Mouse (Mus musculus) heart, adult 2 months (tissue): ENCODE results near the gene Pla2g3. TPM values are rescaled to one million over a fixed set of nuclear protein-coding genes. Genes with fewer than 3 reads are reported as not detected.

ENCODE experiments used
- DNase-seq, 2 experiments: peaks; one replicate each; pipeline ENCODE4 v3.0.0; 2021
- H3K27ac ChIP-seq: fragments of 200-600 bp; 2 replicates; pipeline ENCODE4 v1.8.1; 2022
- H3K27me3 ChIP-seq: fragments of 200-500 bp; 2 replicates; pipeline ENCODE4 v1.6.1; 2012; ENCODE audit warnings: mild to moderate bottlenecking, low read length, inconsistent platforms, mixed read lengths; ENCODE audit not compliant: control insufficient read depth, insufficient read depth
- H3K36me3 ChIP-seq: fragments of 200-500 bp; 2 replicates; pipeline ENCODE4 v1.6.1; 2012; ENCODE audit warnings: low read length, inconsistent platforms; ENCODE audit not compliant: control insufficient read depth, insufficient read depth
- H3K4me1 ChIP-seq: fragments of 200-500 bp; 2 replicates; pipeline ENCODE4 v1.6.1; 2011; ENCODE audit warnings: low read length; ENCODE audit not compliant: control insufficient read depth, insufficient read depth
- H3K4me3 ChIP-seq: fragments of 200-600 bp; 2 replicates; pipeline ENCODE4 v1.8.1; 2022
- H3K79me2 ChIP-seq: fragments of 200-500 bp; replicated peaks from 2 replicates; pipeline ENCODE4 v1.6.1; 2012; ENCODE audit warnings: mild to moderate bottlenecking, inconsistent platforms, low read length, moderate library complexity, mixed read lengths; ENCODE audit not compliant: control insufficient read depth, insufficient read depth
- H3K9ac ChIP-seq: fragments of 200-500 bp; 2 replicates; pipeline ENCODE4 v1.6.1; 2012; ENCODE audit warnings: low read depth, mild to moderate bottlenecking, control low read depth, inconsistent platforms, low read length, mixed read lengths
- CTCF ChIP-seq: fragments of 200-600 bp; IDR thresholded peaks from 2 replicates; pipeline ENCODE4 v1.8.1; 2022; ENCODE audit warnings: antibody characterized with exemption, mild to moderate bottlenecking, moderate library complexity
- EP300 ChIP-seq: fragments of 200-500 bp; IDR thresholded peaks from 2 replicates; pipeline ENCODE4 v1.6.1; 2011; ENCODE audit warnings: low read depth, low read length, control low read depth; ENCODE audit not compliant: insufficient read depth
- POLR2A ChIP-seq: fragments of 200-500 bp; IDR thresholded peaks from 2 replicates; pipeline ENCODE4 v1.6.1; 2011; ENCODE audit warnings: mild to moderate bottlenecking, low read depth, low read length, control low read depth; ENCODE audit not compliant: insufficient read depth
- WGBS: fragments of 180-500 bp; shearing (Covaris S2); methylation state at CpG from one replicate; pipeline ENCODE4 v1.1.7; 2018; 5-methylcytosine and 5-hydroxymethylcytosine counted together
- intact Hi-C: fragments of 180-260 bp; cut with DNase I; formaldehyde crosslinking; loops from one replicate; pipeline ENCODE4 v1.15.1; 2025
- polyA plus RNA-seq: library from polyadenylated mRNA; depleted of rRNA; stranded (reverse); fragments of >200 nt; gene quantifications from 2 replicates; pipeline ENCODE4 v1.2.3, GENCODE M21; 2012
- total RNA-seq, 2 experiments: library from RNA; stranded (reverse); gene quantifications; 2 replicates each; pipeline ENCODE4 v1.2.3; 2021

Pla2g3 gene
- total and polyA plus RNA-seq, 3 experiments: 0.09 to 0.25 TPM; not detected in 1

DNA sequence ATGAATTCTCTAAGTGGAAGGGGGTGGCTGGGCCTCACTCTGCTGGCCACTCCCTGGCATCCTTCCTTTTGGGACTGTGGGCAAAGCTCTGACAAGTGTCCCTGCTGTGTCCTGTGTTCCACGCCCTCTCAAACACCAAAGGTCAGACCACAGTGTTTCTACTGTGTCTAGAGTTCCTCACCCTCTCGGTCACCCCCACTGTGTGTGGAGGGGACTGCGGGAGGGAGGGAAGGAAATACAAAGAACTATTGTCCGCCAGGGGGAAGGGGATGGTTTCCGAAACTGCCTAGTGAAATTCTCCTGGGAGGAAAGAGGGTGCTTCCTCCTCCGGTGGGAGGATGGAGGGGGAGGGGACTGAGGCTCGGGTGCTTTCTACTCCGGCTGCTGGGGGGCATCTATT is 46.9 kb downstream of the Pla2g3 start:
- Histone ChIP-seq H3K36me3 (peaks cover 3% of the 10 kb centered on the region; the same call in 1 of the 2 replicates), H3K27me3 (no peaks in the 10 kb centered on the region), H3K4me3 (peak overlapping the region; percentile 81; the same call in 1 of the 2 replicates), H3K27ac (peak overlapping the region; percentile 93), H3K4me1 (peaks cover 9% of the 10 kb centered on the region), H3K9ac (peak overlapping the region; percentile 1), H3K79me2 (no peaks in the 10 kb centered on the region)
- WGBS: 9% methylated on average over 8 of the region's 8 CpGs
- TF ChIP-seq CTCF (no peak), EP300 (0 out of 2 replicates have a peak, but pooled peaks have one; percentile 4), POLR2A (no peak)
- DNase-seq: no peak
- intact Hi-C loops: loop anchor here (1.0 to 10.0 kb wide), 5 partner anchors 38 to 380 kb away; partner anchors contain the start of genes Morc2a and Slc35e4

- H3K4me1 ChIP-seq: peaks cover 9% of the 10 kb centered on the region
- H3K79me2 ChIP-seq: no peaks in the 10 kb centered on the region
- under 1% methylated on average over 36 of the region's 36 CpGs for WGBS
- H3K27me3 ChIP-seq: no peaks in the 10 kb centered on the region
- intact Hi-C loops: loop anchor here (1.0 to 10.0 kb wide), 5 partner anchors 38 to 379 kb away; partner anchors contain the start of genes Morc2a and Slc35e4
- peak overlapping the region; percentile 93 for H3K27ac ChIP-seq
- TF ChIP-seq CTCF (peak; percentile 97; the same call in 1 of the 2 replicates), EP300 (peak; percentile 76), POLR2A (peak; percentile 72)
- H3K9ac ChIP-seq: peak overlapping the region; percentile 78
- H3K36me3 ChIP-seq: peaks cover 3% of the 10 kb centered on the region; the same call in 1 of the 2 replicates
- peak overlapping the region; percentile 81 for H3K4me3 ChIP-seq
- peak; percentile 96 to 97 for DNase-seq
Measured at GRCm38 (mm10) chr11:3535406-3535986, 47.4 kb downstream of the Pla2g3 start.

GRCm38 (mm10) chr11:3536082-3536481 is 48.0 kb downstream of the Pla2g3 start:
- TF ChIP-seq POLR2A: no peak
- TF ChIP-seq CTCF: no peak
- TF ChIP-seq EP300: no peak

GRCm38 (mm10) chr11:3536745-3537333 is 48.8 kb downstream of the Pla2g3 start:
- DNase-seq: peak in 1 of 2 experiments; percentile 31
- Histone ChIP-seq H3K4me1 (peaks cover 9% of the 10 kb centered on the region), H3K79me2 (no peaks in the 10 kb centered on the region), H3K27me3 (no peaks in the 10 kb centered on the region), H3K9ac (peak overlapping the region; percentile 2), H3K4me3 (peak overlapping the region; percentile 81), H3K27ac (peak overlapping the region; percentile 93), H3K36me3 (peaks cover 3% of the 10 kb centered on the region; the same call in 1 of the 2 replicates)
- intact Hi-C loops: loop anchor here (5.0 to 10.0 kb wide), 3 partner anchors 110 to 378 kb away; partner anchors contain the start of genes Morc2a and Slc35e4
- WGBS: 69% methylated on average over 5 of the region's 5 CpGs
- no peak for TF ChIP-seq CTCF
- TF ChIP-seq POLR2A: no peak

More at GRCm38 (mm10) chr11:3536082-3536481, 48.0 kb downstream of the Pla2g3 start:
- Histone ChIP-seq H3K4me1 (peaks cover 9% of the 10 kb centered on the region), H3K27me3 (no peaks in the 10 kb centered on the region), H3K79me2 (no peaks in the 10 kb centered on the region), H3K4me3 (peak overlapping the region; percentile 81), H3K36me3 (peaks cover 3% of the 10 kb centered on the region; the same call in 1 of the 2 replicates), H3K27ac (peak overlapping the region; percentile 93), H3K9ac (peak overlapping the region; percentile 78)
- intact Hi-C loops: loop anchor here (5.0 to 10.0 kb wide), 3 partner anchors 111 to 379 kb away; partner anchors contain the start of genes Morc2a and Slc35e4
- no peak for DNase-seq
- WGBS: 12% methylated on average over 5 of the region's 5 CpGs

- peak overlapping the region; percentile 93 for H3K27ac ChIP-seq
- 49% methylated on average over 3 of the region's 3 CpGs for WGBS
- peak overlapping the region; percentile 81 for H3K4me3 ChIP-seq
Measured at GRCm38 (mm10) chr11:3537711-3538110, 49.6 kb downstream of the Pla2g3 start.

More at GRCm38 (mm10) chr11:3537711-3538110, 49.6 kb downstream of the Pla2g3 start:
- Histone ChIP-seq H3K4me1 (peaks cover 9% of the 10 kb centered on the region), H3K9ac (peak overlapping the region; percentile 65), H3K79me2 (no peaks in the 10 kb centered on the region), H3K36me3 (peaks cover 3% of the 10 kb centered on the region; the same call in 1 of the 2 replicates), H3K27me3 (no peaks in the 10 kb centered on the region)
- intact Hi-C loops: loop anchor here (5.0 to 10.0 kb wide), 3 partner anchors 110 to 377 kb away; partner anchors contain the start of genes Morc2a and Slc35e4
- peak in 1 of 2 experiments; percentile 26 for DNase-seq
- no peak for TF ChIP-seq EP300
- peak; percentile 11; the same call in 1 of the 2 replicates for TF ChIP-seq CTCF
